Comparison of ENCODE assay signal across 9 mouse cellular contexts in the genomic region with DNA sequence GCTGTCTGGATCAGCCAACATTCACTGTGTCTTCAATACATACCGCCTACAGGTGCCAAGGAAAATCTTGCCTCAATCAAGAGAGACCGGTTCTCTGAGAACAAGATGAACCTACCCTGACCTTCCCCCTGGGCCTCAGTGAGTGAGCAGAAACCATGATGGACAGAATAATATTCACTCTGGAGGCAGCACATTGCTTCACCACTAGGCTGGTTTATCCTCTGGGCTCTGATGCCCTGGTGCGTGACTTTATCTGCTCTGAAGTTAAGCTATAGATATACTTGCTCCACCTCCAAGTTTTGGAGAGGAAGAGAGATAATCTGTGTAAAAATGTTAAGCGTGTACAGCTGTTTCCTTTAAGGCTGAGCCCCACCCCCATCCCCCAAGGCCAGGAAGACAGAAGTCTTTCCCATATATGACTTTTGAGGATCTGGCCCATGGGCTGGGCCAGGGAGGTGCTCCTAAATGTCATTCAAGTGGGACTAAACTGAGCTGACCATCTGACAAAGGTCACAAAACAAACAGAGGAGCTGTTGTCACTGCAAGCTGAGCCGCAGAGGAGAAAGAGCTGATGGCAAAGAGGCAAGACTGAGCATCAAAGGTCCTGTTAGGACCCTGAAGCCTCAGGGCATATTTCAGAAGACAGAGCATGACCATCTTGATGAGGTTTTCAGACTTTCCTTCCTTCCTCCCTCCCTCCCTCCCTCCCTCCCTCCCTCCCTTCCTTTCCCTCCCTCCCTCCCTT. TPM values are rescaled to one million over a fixed set of nuclear protein-coding genes. Genes with fewer than 3 reads are reported as not detected.
DNase-seq lines count a peak whose midpoint lies in the region; ATAC-seq and TF ChIP-seq lines count a peak whose summit lies in the region.
"Had no signal": no experiment of that assay in that cellular context is flagged by ENCODE, and none has a peak within 500 bp of the region (broad histone marks: within the 10 kb centered on the region; RNA-seq: fewer than 3 reads in every experiment).

No protein-coding gene starts in this region.

- H3K9me3 ChIP-seq in liver, postnatal 0 days (ENCODE audit: low read length), result no peaks in the 10 kb centered on the region
- H3K9me3 ChIP-seq in embryonic facial prominence, embryonic 15.5 days (replicated peaks), result no peaks in the 10 kb centered on the region
- H3K9me3 ChIP-seq in stomach, embryonic 14.5 days (ENCODE audit: control insufficient read depth, low read depth, low read length), result no peaks in the 10 kb centered on the region
- H3K9me3 ChIP-seq: midbrain, embryonic 13.5 days had no signal

- no peak for TF ChIP-seq EP300 in liver, postnatal 0 days (IDR thresholded peaks at IDR 0.05; ENCODE audit: low read depth)

- no peak for ATAC-seq in liver, postnatal 0 days
- peak; percentile 52 for ATAC-seq in embryonic facial prominence, embryonic 15.5 days (ENCODE audit: insufficient number of reproducible peaks, low FRiP score, low TSS enrichment, low read depth)
- ATAC-seq in stomach, embryonic 14.5 days (ENCODE audit: insufficient number of reproducible peaks, insufficient read depth, low FRiP score, low read depth), result peak; percentile 30; the same call in 1 of the 2 replicates

- H3K27ac ChIP-seq in liver, postnatal 0 days (ENCODE audit: low read depth), result no peak overlapping the region
- H3K27ac ChIP-seq in embryonic facial prominence, embryonic 15.5 days (replicated peaks), result peak overlapping the region; percentile 72
- peak overlapping the region; percentile 28; the same call in 1 of the 2 replicates for H3K27ac ChIP-seq in stomach, embryonic 14.5 days (ENCODE audit: low read length)
- no peak overlapping the region for H3K27ac ChIP-seq in thymus, adult 2 months (ENCODE audit: control insufficient read depth, insufficient read depth, low read length)
- H3K27ac ChIP-seq: midbrain, embryonic 13.5 days had no signal

- no peaks in the 10 kb centered on the region for H3K36me3 ChIP-seq in liver, postnatal 0 days (replicated peaks; ENCODE audit: insufficient read depth, low read length)
- H3K36me3 ChIP-seq in embryonic facial prominence, embryonic 15.5 days, result no peaks in the 10 kb centered on the region
- H3K36me3 ChIP-seq in stomach, embryonic 14.5 days (ENCODE audit: control insufficient read depth, insufficient read depth, low read length), result no peaks in the 10 kb centered on the region
- no peaks in the 10 kb centered on the region for H3K36me3 ChIP-seq in thymus, adult 2 months (ENCODE audit: control insufficient read depth, insufficient read depth, low read length)
- H3K36me3 ChIP-seq: midbrain, embryonic 13.5 days had no signal

- no peak for TF ChIP-seq POLR2A in thymus, adult 2 months (IDR thresholded peaks at IDR 0.05; ENCODE audit: control insufficient read depth, extremely low read depth, insufficient read depth, low read length, poor library complexity)

- H3K27me3 ChIP-seq in liver, postnatal 0 days (ENCODE audit: insufficient read depth, low read length), result no peaks in the 10 kb centered on the region
- no peaks in the 10 kb centered on the region for H3K27me3 ChIP-seq in embryonic facial prominence, embryonic 15.5 days
- no peaks in the 10 kb centered on the region for H3K27me3 ChIP-seq in stomach, embryonic 14.5 days (ENCODE audit: control insufficient read depth, insufficient read depth, low read length)
- H3K27me3 ChIP-seq in thymus, adult 2 months (ENCODE audit: control insufficient read depth, insufficient read depth, low read length), result no peaks in the 10 kb centered on the region
- H3K27me3 ChIP-seq: midbrain, embryonic 13.5 days had no signal

- no peaks in the 10 kb centered on the region for H3K4me1 ChIP-seq in liver, postnatal 0 days (ENCODE audit: insufficient read depth)
- peaks cover 24% of the 10 kb centered on the region for H3K4me1 ChIP-seq in embryonic facial prominence, embryonic 15.5 days
- H3K4me1 ChIP-seq in stomach, embryonic 14.5 days (ENCODE audit: control insufficient read depth, insufficient read depth, low read length), result peaks cover 16% of the 10 kb centered on the region
- no peaks in the 10 kb centered on the region for H3K4me1 ChIP-seq in thymus, adult 2 months (replicated peaks; ENCODE audit: control insufficient read depth, insufficient read depth, low read length)

- H3K4me2 ChIP-seq in liver, postnatal 0 days (ENCODE audit: low read depth, low read length), result no peak overlapping the region
- H3K4me2 ChIP-seq in embryonic facial prominence, embryonic 15.5 days (replicated peaks), result no peak overlapping the region
- H3K4me2 ChIP-seq in stomach, embryonic 14.5 days (replicated peaks; ENCODE audit: low read depth, low read length), result no peak overlapping the region
- H3K4me2 ChIP-seq: midbrain, embryonic 13.5 days had no signal

- TF ChIP-seq CTCF in liver, postnatal 0 days (IDR thresholded peaks at IDR 0.05; ENCODE audit: low read depth), result no peak
- TF ChIP-seq CTCF in thymus, adult 2 months (IDR thresholded peaks at IDR 0.05; ENCODE audit: borderline replicate concordance, control insufficient read depth, extremely low read depth, insufficient read depth, low read length, poor library complexity), result no peak

- 29% methylated on average over 5 of the region's 5 CpGs for WGBS in liver, postnatal 0 days (ENCODE audit: insufficient replicate concordance)
- WGBS in embryonic facial prominence, embryonic 15.5 days, result 20% methylated on average over 5 of the region's 5 CpGs
- WGBS in stomach, embryonic 14.5 days, result 29% methylated on average over 5 of the region's 5 CpGs
- 55% methylated on average over 5 of the region's 5 CpGs for WGBS in thymus, adult 2 months

- no peak overlapping the region for H3K4me3 ChIP-seq in liver, postnatal 0 days (ENCODE audit: low read depth, low read length)
- H3K4me3 ChIP-seq in embryonic facial prominence, embryonic 15.5 days (replicated peaks), result no peak overlapping the region
- H3K4me3 ChIP-seq in stomach, embryonic 14.5 days (ENCODE audit: low read depth, low read length), result no peak overlapping the region
- H3K4me3 ChIP-seq in thymus, adult 2 months (ENCODE audit: control insufficient read depth, insufficient read depth, low read length), result no peak overlapping the region
- H3K4me3 ChIP-seq: midbrain, embryonic 13.5 days had no signal

- DNase-seq in liver, result peak; percentile 23
- no peak for DNase-seq in liver, postnatal 0 days
- DNase-seq in kidney, postnatal 25 days, result peak; percentile 67 to 76
- no peak for DNase-seq in gastrocnemius, postnatal 4 days (ENCODE audit: low spot score in 2 of 2)
- no peak for DNase-seq in thymus, postnatal 25 days
- no peak for DNase-seq in thymus, adult 2 months

- H3K9ac ChIP-seq in liver, postnatal 0 days (replicated peaks), result no peak overlapping the region
- H3K9ac ChIP-seq in embryonic facial prominence, embryonic 15.5 days, result no peak overlapping the region
- no peak overlapping the region for H3K9ac ChIP-seq in stomach, embryonic 14.5 days (replicated peaks; ENCODE audit: low read depth, low read length)
- H3K9ac ChIP-seq: midbrain, embryonic 13.5 days had no signal

RNA-seq across cellular contexts. Expression of a gene that starts 20.4 kb away (rescaled TPM):
- polyA plus RNA-seq in liver, postnatal 0 days (2015; fragmentation: Nextera tagmentation; extraction: Ambion mirVana), result 125 and 128 TPM in 2 replicates
- polyA plus RNA-seq in embryonic facial prominence, embryonic 15.5 days (2015; fragmentation: Nextera tagmentation; extraction: Ambion mirVana), result 449 and 462 TPM in 2 replicates
- polyA plus RNA-seq in stomach, embryonic 14.5 days (2014; fragmentation: Nextera tagmentation; extraction: Ambion mirVana), result 148 and 186 TPM in 2 replicates
- 100 to 1,000 TPM; 425 to 463 TPM for total RNA-seq in gastrocnemius, postnatal 4 days (2021)
- 109 and 138 TPM in 2 replicates for polyA plus RNA-seq in thymus, adult 2 months (2012; rRNA removed)

RNA-seq across cellular contexts. Expression of a gene that starts 46.6 kb away (rescaled TPM):
- not detected in 2 replicates for polyA plus RNA-seq in liver, postnatal 0 days (2015; fragmentation: Nextera tagmentation; extraction: Ambion mirVana)
- polyA plus RNA-seq in embryonic facial prominence, embryonic 15.5 days (2015; fragmentation: Nextera tagmentation; extraction: Ambion mirVana), result 10.7 and 17.8 TPM in 2 replicates
- polyA plus RNA-seq in stomach, embryonic 14.5 days (2014; fragmentation: Nextera tagmentation; extraction: Ambion mirVana), result 0.13 and 0.29 TPM in 2 replicates
- under 1 TPM; 0.21 to 0.39 TPM for total RNA-seq in gastrocnemius, postnatal 4 days (2021)
- 0.06 and 0.15 TPM in 2 replicates for polyA plus RNA-seq in thymus, adult 2 months (2012; rRNA removed)

Comparison
In these comparisons a context has a peak if more than half of its experiments do, and no peak if none do; other contexts are left out.
1. DNase-seq: peak in liver (single experiment) and kidney, postnatal 25 days (2 of 2); none in liver, postnatal 0 days (single experiment), gastrocnemius, postnatal 4 days (0 of 2), thymus, postnatal 25 days (single experiment) and thymus, adult 2 months (single experiment).
2. H3K27ac ChIP-seq: peak in embryonic facial prominence, embryonic 15.5 days (single experiment) and stomach, embryonic 14.5 days (single experiment); none in liver, postnatal 0 days (single experiment) and thymus, adult 2 months (single experiment).